Mouse (Mus musculus) testis, adult 10 weeks (tissue): ENCODE results near the gene Gli2. TPM values are rescaled to one million over a fixed set of nuclear protein-coding genes. Genes with fewer than 3 reads are reported as not detected.

Experiments
- polyA plus RNA-seq: library from polyadenylated mRNA; stranded (reverse); fragments of 350-450 nt; fragmentation: Illumina TruSeq; extraction: RNeasy Lipid Tissue Mini Kit (QIAGEN cat#74804); gene quantifications from one replicate; pipeline ENCODE4 v1.2.3, GENCODE M21; 2014; ENCODE audit warnings: low read depth, low replicate concordance

The Gli2 gene
- polyA plus RNA-seq: 0.07 TPM

GRCm38 (mm10) chr1:119053402-119053841 lies at the start of gene Gli2:
Gli2 (minus strand) TSS chr1:119053619.

